Comparison of ENCODE assay signal across 22 mouse cellular contexts in genomic region chr16:13962053-13962452, GRCm38 (mm10). TPM values are rescaled to one million over a fixed set of nuclear protein-coding genes. Genes with fewer than 3 reads are reported as not detected.
"Had no signal": no experiment of that assay in that cellular context is flagged by ENCODE, and none has a peak within 500 bp of the region (broad histone marks: within the 10 kb centered on the region; RNA-seq: fewer than 3 reads in every experiment).

No protein-coding gene starts in this region.

- H3K9me3 ChIP-seq: limb, embryonic 12.5 days; limb, embryonic 15.5 days; liver, embryonic 13.5 days; stomach, embryonic 15.5 days had no signal

- H3K27me3 ChIP-seq: limb, embryonic 12.5 days; limb, embryonic 15.5 days; liver, embryonic 13.5 days; stomach, embryonic 15.5 days had no signal

- H3K4me2 ChIP-seq: limb, embryonic 12.5 days; limb, embryonic 15.5 days; liver, embryonic 13.5 days; midbrain, embryonic 11.5 days; stomach, embryonic 15.5 days had no signal

- H3K36me3 ChIP-seq: limb, embryonic 12.5 days; limb, embryonic 15.5 days; liver, embryonic 13.5 days; stomach, embryonic 15.5 days had no signal

- H3K4me3 ChIP-seq: limb, embryonic 12.5 days; limb, embryonic 15.5 days; liver, embryonic 13.5 days; stomach, embryonic 15.5 days had no signal

- H3K27ac ChIP-seq: limb, embryonic 12.5 days; limb, embryonic 15.5 days; liver, embryonic 13.5 days; stomach, embryonic 15.5 days had no signal

- H3K4me1 ChIP-seq: limb, embryonic 12.5 days; limb, embryonic 15.5 days; liver, embryonic 13.5 days; stomach, embryonic 15.5 days had no signal

- H3K9ac ChIP-seq: limb, embryonic 12.5 days; limb, embryonic 15.5 days; liver, embryonic 13.5 days; stomach, embryonic 15.5 days had no signal

- DNase-seq: kidney, adult 8-10 months; kidney, postnatal 14 days; kidney, postnatal 4 days; left cerebral cortex, postnatal 4 days; liver, embryonic 13.5 days; lung, adult 2 months; lung, postnatal 14 days; lung, postnatal 4 days; midbrain, embryonic 14.5 days; right cerebral cortex, adult 18-20 months; right cerebral cortex, postnatal 14 days; right cerebral cortex, postnatal 4 days; thymus, adult 2 months; thymus, postnatal 14 days; thymus, postnatal 4 days had no signal

RNA-seq across cellular contexts. Expression of gene 2900011O08Rik, which starts 24.4 kb away (rescaled TPM):
- total RNA-seq: megakaryocyte-erythroid progenitor cell, adult 5-6 weeks had no signal

RNA-seq across cellular contexts. Expression of gene Ifitm7, which starts 24.6 kb away (rescaled TPM):
- total RNA-seq: megakaryocyte-erythroid progenitor cell, adult 5-6 weeks had no signal
- polyA plus RNA-seq: limb, embryonic 15.5 days; liver, embryonic 13.5 days; lung, adult 2 months; lung, embryonic 16.5 days; neural tube, embryonic 11.5 days; stomach, embryonic 15.5 days; thymus, adult 2 months had no signal
